Mouse (Mus musculus) adrenal gland, adult 2 months (tissue): ENCODE data around the gene Adamts9. TPM values are rescaled to one million over a fixed set of nuclear protein-coding genes. Genes with fewer than 3 reads are reported as not detected.

Experiments used
- DNase-seq: peaks from one replicate; pipeline ENCODE4 v3.0.0; 2021
- long read RNA-seq: library from polyadenylated mRNA; stranded (forward); transcript quantifications from one replicate; pipeline ENCODE4 v2.0.0, GENCODE M21; 2021
- polyA plus RNA-seq: library from polyadenylated mRNA; depleted of rRNA; stranded (reverse); fragments of >200 nt; gene quantifications from 2 replicates; pipeline ENCODE4 v1.2.3, GENCODE M21; 2012; rRNA removed
- total RNA-seq, 2 experiments: library from RNA; stranded (reverse); gene quantifications; 2 replicates each; pipeline ENCODE4 v1.2.3; 2021

Gene Adamts9
- total RNA-seq = 10 to 100 TPM; 11.0 to 30.9 TPM
- 5.9 and 7.1 TPM in 2 replicates for polyA plus RNA-seq
- long read RNA-seq = 0 reads

DNA sequence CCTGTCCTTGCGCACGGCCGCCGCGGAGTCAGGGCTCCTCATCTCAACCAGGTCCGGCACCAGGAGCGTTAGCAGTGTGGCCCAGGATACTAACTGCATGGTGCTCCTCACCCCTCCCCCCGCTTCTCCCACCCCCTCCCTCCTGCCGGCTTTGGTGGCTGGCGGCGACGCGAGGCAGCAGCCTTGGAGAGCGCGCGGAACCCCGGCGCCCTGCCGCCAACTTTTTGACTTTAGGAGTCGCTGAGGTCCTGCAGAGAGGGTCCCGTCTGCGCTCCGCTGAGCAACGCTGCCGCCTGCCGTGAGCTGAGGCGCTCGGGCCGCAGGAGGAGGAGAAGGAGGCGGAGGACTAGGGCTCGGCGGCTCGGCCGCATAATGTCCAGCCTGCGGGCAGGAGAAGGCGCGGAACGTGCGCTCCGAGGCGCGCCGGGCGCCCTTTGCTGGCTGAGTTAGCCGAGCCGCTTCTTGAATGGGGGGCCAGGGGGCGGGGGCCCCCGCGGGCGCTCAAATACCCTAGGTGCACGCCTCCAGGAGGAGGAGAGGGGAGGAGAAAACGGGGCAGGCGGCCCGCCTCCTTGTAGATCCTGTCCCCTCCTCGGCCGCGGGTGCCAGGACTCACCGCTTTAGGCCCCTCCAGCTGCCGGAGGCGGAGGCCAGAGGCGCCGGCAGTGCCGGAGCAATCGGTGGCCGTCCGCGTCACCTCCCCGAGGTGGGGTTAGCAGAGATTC is at the start of gene Adamts9:
Gene Adamts9 (minus strand): TSS at position 436 of the 725 bp plus-strand sequence.
- peak; percentile 96 for DNase-seq

DNA sequence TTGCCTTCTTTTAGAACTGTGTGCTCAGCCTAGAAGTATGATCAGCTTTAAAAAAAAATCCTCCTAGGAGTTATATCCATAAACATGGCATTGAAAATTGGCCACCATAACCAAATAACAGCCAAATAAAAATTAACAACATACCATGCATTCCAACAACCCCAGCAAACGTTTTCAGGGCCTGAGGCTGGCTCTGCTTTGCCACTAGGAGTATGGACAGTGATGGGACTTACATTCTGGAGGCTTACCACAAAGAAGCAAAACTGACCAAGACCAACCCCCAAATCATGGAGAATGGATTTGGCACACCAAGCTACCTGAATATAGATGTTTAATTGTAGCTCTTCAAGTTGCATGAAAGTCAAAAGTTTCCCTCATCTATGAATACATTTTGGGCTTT is 48.3 kb upstream of the Adamts9 start:
- DNase-seq = no peak

- DNase-seq = no peak
Observed at GRCm38 (mm10) chr6:92988620-92988998, 45.3 kb upstream of the Adamts9 start.

GRCm38 (mm10) chr6:92987846-92988619 is 44.7 kb upstream of the Adamts9 start:
- DNase-seq = peak; percentile 42

- no peak for DNase-seq
Observed at GRCm38 (mm10) chr6:92987366-92987765, 44.1 kb upstream of the Adamts9 start.

DNA sequence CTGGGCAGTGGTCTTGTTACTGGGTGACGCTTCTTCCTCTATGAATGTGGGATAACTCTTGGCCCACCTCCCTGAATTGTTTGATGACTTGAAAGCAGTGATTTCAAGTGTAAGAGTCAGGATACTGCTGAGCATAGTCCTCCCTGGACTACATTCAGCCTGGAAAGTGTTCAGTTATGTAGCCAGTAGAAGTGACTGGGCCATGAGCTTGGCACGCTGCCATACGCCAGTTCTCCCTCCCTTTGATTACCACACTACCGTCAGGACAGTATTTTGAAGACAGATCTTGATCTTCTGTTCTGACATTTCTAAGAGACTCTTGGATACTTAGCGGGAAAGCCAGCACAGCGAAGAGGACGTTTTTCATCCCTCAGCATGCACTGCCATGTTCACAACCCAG is 40.1 kb upstream of the Adamts9 start:
- peak; percentile 73 for DNase-seq

DNA sequence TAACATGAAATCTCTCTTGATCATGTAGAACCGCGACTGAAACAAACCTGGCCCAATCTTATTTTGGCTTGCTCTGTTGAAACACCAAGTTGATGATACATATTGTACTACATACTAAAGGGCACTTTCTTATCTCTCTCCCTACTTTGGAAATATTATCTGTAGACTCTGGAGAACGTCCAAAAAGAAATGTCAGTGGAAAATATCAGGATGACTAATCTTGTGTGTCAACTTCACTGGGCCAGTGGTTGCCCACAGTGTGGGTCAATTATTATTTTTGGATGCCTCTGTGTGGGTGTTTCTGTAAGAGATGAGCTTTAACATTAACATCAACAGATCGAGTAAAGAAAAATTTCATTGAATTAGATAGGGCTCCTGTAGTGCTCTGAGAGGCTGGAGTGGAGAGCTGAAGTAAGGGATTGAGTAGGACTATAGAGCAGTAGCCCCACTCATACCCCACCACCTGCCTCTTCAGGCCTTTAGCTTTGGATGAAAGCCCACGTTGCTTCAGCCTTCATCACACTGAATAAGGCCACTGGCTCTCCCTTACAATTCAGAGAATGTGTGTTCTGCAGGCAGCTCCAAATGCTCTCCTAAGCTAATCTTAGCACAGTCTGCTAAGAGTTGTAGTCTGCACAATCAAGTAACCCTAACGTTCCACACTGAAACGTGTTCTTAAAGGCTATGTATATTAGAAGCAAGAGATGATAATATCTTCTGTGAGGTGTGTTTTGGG is 38.3 kb upstream of the Adamts9 start:
- peak; percentile 35 for DNase-seq

DNA sequence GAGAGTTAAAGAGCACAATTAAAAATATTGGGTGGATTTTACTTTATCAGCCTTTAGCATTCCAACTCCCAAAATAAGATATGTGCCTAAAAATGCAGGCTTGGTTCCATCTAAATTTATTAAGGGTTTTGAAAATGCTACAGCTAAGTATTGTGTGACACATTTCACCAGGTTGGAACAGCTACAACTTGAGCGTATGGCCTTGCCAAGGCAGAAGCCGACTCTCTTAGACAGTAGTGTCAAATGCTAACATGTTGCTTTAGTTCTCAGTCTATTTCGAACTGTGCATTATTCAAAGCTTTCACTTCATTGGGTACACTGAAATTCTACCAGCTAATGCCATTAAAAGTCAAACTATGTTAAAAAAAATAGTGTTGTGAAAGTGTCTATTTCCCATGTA is 30.0 kb upstream of the Adamts9 start:
- no peak for DNase-seq

- no peak for DNase-seq
Observed at GRCm38 (mm10) chr6:92968718-92969117, 25.4 kb upstream of the Adamts9 start.

- DNase-seq = peak; percentile 48
Observed at GRCm38 (mm10) chr6:92968216-92968615, 24.9 kb upstream of the Adamts9 start.

- no peak for DNase-seq
Observed at GRCm38 (mm10) chr6:92962966-92963365, 19.7 kb upstream of the Adamts9 start.

DNA sequence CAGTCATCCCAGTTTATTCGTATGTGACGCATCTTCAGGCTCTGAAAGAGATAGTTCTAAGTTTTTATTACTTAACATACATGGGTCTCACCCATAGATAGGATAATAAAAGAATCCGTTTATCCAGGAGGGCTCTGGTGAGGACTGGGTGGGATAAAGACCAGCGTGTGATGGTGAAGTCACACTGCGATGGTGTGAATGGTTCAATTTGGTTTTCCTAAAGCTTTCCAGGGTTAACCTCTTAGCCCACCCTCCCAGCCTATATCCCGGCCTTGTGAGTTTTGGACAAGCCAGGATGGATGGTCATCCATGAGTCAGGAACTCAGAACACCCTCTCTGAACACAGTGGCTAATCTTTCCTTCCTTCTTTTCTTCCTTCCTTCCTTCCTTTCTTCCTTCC is 17.7 kb upstream of the Adamts9 start:
- DNase-seq = no peak

GRCm38 (mm10) chr6:92959416-92959815 is 16.1 kb upstream of the Adamts9 start:
- DNase-seq = no peak

DNA sequence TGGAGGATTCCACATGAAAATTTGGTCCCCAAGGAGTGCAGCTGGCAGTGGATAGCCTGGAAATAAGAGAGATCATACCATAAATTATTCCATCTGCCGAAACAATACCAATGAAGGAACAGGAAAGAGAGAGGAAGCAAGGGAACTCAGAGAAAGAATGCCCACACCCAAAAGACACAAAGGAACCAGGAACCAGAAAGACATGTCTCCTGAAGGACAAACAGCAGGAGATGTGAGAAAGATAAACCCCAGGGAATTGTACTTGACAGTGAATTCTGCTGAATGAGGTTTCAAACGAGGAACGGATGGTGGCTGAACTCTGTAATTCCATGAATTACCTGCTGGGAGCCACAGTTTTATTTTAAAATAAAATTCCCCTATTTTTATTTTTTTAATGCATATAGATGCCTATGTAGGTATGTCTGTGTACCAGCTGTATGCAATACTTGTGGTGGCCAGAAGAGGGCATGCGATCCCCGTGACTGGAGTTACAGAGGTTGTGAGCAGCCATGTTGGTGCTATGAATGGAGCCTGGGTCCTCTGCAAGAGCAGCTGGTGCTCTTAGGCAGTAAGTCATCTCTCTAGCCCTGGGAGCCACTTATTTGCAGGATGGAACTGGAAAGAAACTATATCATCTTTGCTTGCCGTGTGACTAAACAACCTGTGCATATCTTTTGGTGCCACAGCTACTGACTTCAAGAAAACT is 4.2 kb upstream of the Adamts9 start:
- DNase-seq = no peak

DNA sequence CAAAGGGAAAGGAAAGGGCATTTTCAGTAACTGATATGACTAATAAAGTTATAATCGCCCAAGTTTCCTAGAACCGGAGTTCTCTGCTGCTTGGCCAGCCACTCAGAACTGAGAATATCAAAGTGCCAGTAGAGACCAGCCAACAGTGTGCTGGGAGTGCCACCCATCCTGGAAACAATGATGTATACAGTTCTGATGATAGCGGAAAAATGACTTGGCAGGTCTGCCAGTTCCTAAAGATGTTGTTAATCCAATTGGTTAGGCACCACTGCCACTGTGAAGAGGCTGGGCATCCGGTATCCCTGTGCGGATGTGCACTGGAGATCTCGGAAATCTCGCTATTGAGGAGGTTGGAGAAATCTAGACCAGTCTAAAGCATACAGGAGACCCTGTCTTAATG is 1.4 kb upstream of the Adamts9 start:
- peak; percentile 14 for DNase-seq

- DNase-seq = peak; percentile 30
Observed at GRCm38 (mm10) chr6:92944048-92944685, 875 bp upstream of the Adamts9 start.

DNA sequence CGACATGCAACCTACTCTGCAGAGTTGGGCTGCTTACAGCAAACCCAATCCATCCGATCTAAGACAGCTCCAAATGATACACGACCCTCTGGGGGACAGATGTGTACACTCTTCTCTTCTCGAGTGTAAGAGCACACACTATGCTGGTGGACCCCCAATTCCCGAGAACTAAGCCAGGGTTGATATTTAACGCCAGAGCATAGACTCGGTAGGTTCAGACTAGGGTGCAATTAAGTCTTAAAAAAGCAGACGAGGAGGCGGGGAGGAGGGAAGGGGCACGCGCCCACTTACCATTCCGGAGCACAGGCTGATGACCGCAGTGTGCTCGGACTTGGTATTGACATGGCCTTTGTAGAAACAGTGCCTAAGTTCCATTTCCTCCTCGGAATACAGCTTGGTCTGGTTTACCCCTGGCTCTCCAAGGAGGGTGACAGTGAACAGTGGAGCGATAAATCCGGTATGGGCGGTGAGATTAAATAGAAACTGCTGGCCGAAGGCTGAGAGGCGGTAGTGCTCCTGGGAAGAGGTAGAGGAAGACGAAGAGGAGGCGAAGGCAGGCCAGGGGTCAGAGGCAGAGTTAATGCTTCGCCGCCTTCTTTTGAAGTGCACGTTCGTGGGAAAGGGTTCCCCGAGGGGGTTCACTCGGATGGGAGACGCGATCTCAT is 1.4 kb downstream of the Adamts9 start:
- peak; percentile 65 for DNase-seq

- peak; percentile 95 for DNase-seq
Observed at GRCm38 (mm10) chr6:92941281-92941731, 2.0 kb downstream of the Adamts9 start.

DNA sequence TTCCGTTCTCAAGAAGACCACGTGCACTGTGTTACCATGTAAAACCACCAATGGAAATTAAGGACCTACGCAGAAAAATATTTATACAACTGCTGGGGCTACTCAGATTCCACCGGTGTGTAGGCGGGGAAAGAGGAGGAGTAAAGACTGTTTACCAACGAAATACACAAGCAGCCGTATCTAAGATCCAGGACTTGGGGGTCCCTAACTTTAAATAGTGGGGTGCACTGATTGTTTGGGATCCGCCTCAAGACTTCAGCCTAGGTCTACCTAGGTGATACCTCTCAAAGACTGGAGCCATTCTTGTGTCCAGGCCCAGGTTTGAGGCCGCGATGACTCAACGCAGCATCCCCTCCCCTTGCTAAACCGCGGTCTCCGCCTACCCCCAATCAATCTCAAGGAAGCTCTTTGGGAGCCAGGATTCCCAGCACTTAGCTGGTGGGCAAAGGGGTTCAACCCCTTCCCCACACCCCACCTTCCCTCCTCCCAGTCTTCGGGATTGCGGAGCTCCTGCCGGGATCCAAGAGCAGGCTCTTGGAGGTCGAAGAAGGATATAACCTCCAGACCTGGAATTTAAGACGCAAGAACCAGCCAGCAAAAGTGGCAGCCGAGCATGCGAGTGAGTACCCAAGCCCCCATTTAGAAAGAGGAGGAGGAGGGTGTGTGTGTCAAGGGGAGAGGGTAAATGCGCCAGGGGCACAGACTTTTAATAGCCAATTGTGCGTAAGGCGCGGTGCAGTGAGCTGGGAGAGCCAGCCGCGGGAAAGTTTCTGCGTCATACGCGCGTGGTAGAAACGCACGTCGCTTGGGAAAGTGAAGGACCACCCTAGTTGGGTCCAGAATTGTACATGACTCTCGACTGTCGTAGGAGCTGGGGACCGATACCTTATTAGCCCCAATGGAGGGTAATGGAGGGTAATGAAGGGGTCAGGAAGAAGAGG is 2.8 kb downstream of the Adamts9 start:
- DNase-seq = peak; percentile 84

GRCm38 (mm10) chr6:92928261-92928660 is 15.0 kb downstream of the Adamts9 start:
- no peak for DNase-seq
